Mouse (Mus musculus): ENCODE results near the gene Fip1l1. TPM values are rescaled to one million over a fixed set of nuclear protein-coding genes. Genes with fewer than 3 reads are reported as not detected.
A peak's percentile ranks its signal among the peaks of the same experiment; 100 is the strongest.

The Fip1l1 gene
- 113 and 139 TPM in 2 replicates for polyA plus RNA-seq (2014; fragmentation: Nextera tagmentation; extraction: Ambion mirVana)

- Histone ChIP-seq H3K36me3 (ENCODE audit: control insufficient read depth, insufficient read depth, low read length) (no peaks in the 10 kb centered on the region), H3K27ac (replicated peaks; ENCODE audit: low read depth, low read length) (peak within 1 kb of the TSS; percentile 90), H3K4me1 (ENCODE audit: control insufficient read depth, insufficient read depth, low read length) (peaks cover 8% of the 10 kb centered on the region; the same call in 1 of the 2 replicates), H3K9me3 (ENCODE audit: control insufficient read depth, low read length) (no peaks in the 10 kb centered on the region), H3K4me2 (ENCODE audit: low read depth, severe bottlenecking) (peak within 1 kb of the TSS; percentile 56), H3K27me3 (ENCODE audit: control insufficient read depth, insufficient read depth, low read length) (no peaks in the 10 kb centered on the region), H3K9ac (ENCODE audit: low read length) (peak within 1 kb of the TSS; percentile 88), H3K4me3 (ENCODE audit: low read depth, low read length) (peak within 1 kb of the TSS; percentile 70)
- DNase-seq (ENCODE audit: low spot score) (peak; percentile 97), ATAC-seq (ENCODE audit: insufficient number of reproducible peaks, low FRiP score, low TSS enrichment, low read depth) (peak; percentile 86)
- under 1% methylated on average over 73 of the region's 73 CpGs for WGBS
Measured at GRCm38 (mm10) chr5:74535240-74536021, at the start of gene Fip1l1. Gene Fip1l1 (plus strand): TSS chr5:74535449.

GRCm38 (mm10) chr5:74492705-74493104 lies 42.5 kb upstream of the Fip1l1 start:
- Histone ChIP-seq H3K27me3 (ENCODE audit: control insufficient read depth, insufficient read depth, low read length) (no peaks in the 10 kb centered on the region), H3K4me3 (ENCODE audit: low read depth, low read length) (no peak overlapping the region), H3K4me1 (ENCODE audit: control insufficient read depth, insufficient read depth, low read length) (no peaks in the 10 kb centered on the region), H3K27ac (replicated peaks; ENCODE audit: low read depth, low read length) (no peak overlapping the region), H3K9me3 (ENCODE audit: control insufficient read depth, low read length) (no peaks in the 10 kb centered on the region), H3K36me3 (ENCODE audit: control insufficient read depth, insufficient read depth, low read length) (no peaks in the 10 kb centered on the region), H3K9ac (ENCODE audit: low read length) (no peak overlapping the region), H3K4me2 (ENCODE audit: low read depth, severe bottlenecking) (no peak overlapping the region)
- DNase-seq (ENCODE audit: low spot score) (no peak), ATAC-seq (ENCODE audit: insufficient number of reproducible peaks, low FRiP score, low TSS enrichment, low read depth) (no peak)
- WGBS, result 83% methylated on average over 3 of the region's 3 CpGs

- H3K4me3 ChIP-seq (ENCODE audit: low read depth, low read length), result no peak overlapping the region
- no peaks in the 10 kb centered on the region for H3K9me3 ChIP-seq (ENCODE audit: control insufficient read depth, low read length)
- no peak for DNase-seq (ENCODE audit: low spot score)
Measured at GRCm38 (mm10) chr5:74511686-74512085, 23.6 kb upstream of the Fip1l1 start.

GRCm38 (mm10) chr5:74527025-74527424 lies 8.2 kb upstream of the Fip1l1 start:
- Histone ChIP-seq H3K27me3 (ENCODE audit: control insufficient read depth, insufficient read depth, low read length) (no peaks in the 10 kb centered on the region), H3K4me3 (ENCODE audit: low read depth, low read length) (no peak overlapping the region), H3K4me2 (ENCODE audit: low read depth, severe bottlenecking) (no peak overlapping the region), H3K27ac (replicated peaks; ENCODE audit: low read depth, low read length) (no peak overlapping the region), H3K36me3 (ENCODE audit: control insufficient read depth, insufficient read depth, low read length) (no peaks in the 10 kb centered on the region), H3K9me3 (ENCODE audit: control insufficient read depth, low read length) (no peaks in the 10 kb centered on the region), H3K9ac (ENCODE audit: low read length) (no peak overlapping the region), H3K4me1 (ENCODE audit: control insufficient read depth, insufficient read depth, low read length) (peaks cover 5% of the 10 kb centered on the region; the same call in 1 of the 2 replicates)
- DNase-seq (ENCODE audit: low spot score) (no peak), ATAC-seq (ENCODE audit: insufficient number of reproducible peaks, low FRiP score, low TSS enrichment, low read depth) (no peak)
- WGBS, result 85% methylated on average over 5 of the region's 5 CpGs

More at GRCm38 (mm10) chr5:74511686-74512085, 23.6 kb upstream of the Fip1l1 start:
- Histone ChIP-seq H3K4me1 (ENCODE audit: control insufficient read depth, insufficient read depth, low read length) (no peaks in the 10 kb centered on the region), H3K27me3 (ENCODE audit: control insufficient read depth, insufficient read depth, low read length) (no peaks in the 10 kb centered on the region), H3K27ac (replicated peaks; ENCODE audit: low read depth, low read length) (no peak overlapping the region), H3K4me2 (ENCODE audit: low read depth, severe bottlenecking) (no peak overlapping the region), H3K9ac (ENCODE audit: low read length) (no peak overlapping the region), H3K36me3 (ENCODE audit: control insufficient read depth, insufficient read depth, low read length) (no peaks in the 10 kb centered on the region)
- no peak for ATAC-seq (ENCODE audit: insufficient number of reproducible peaks, low FRiP score, low TSS enrichment, low read depth)

- 26% methylated on average over 16 of the region's 16 CpGs for WGBS
- no peak for DNase-seq (ENCODE audit: low spot score)
- Histone ChIP-seq H3K27ac (replicated peaks; ENCODE audit: low read depth, low read length) (no peak overlapping the region), H3K4me3 (ENCODE audit: low read depth, low read length) (peak overlapping the region; percentile 85), H3K9ac (ENCODE audit: low read length) (peak overlapping the region; percentile 57), H3K4me1 (ENCODE audit: control insufficient read depth, insufficient read depth, low read length) (peaks cover 8% of the 10 kb centered on the region; the same call in 1 of the 2 replicates), H3K4me2 (ENCODE audit: low read depth, severe bottlenecking) (peak overlapping the region; percentile 99), H3K27me3 (ENCODE audit: control insufficient read depth, insufficient read depth, low read length) (no peaks in the 10 kb centered on the region), H3K36me3 (ENCODE audit: control insufficient read depth, insufficient read depth, low read length) (no peaks in the 10 kb centered on the region), H3K9me3 (ENCODE audit: control insufficient read depth, low read length) (no peaks in the 10 kb centered on the region)
- ATAC-seq (ENCODE audit: insufficient number of reproducible peaks, low FRiP score, low TSS enrichment, low read depth), result no peak
Measured at GRCm38 (mm10) chr5:74530785-74531184, 4.5 kb upstream of the Fip1l1 start.

GRCm38 (mm10) chr5:74531630-74532280 lies 3.5 kb upstream of the Fip1l1 start, which contains the start of gene Scfd2:
Gene Scfd2 (minus strand): TSS chr5:74531759.
- peak within 1 kb of the TSS; percentile 57 for H3K9ac ChIP-seq (ENCODE audit: low read length)
- ATAC-seq (ENCODE audit: insufficient number of reproducible peaks, low FRiP score, low TSS enrichment, low read depth), result peak; percentile 69
- peak; percentile 100 for DNase-seq (ENCODE audit: low spot score)
- peaks cover 8% of the 10 kb centered on the region; the same call in 1 of the 2 replicates for H3K4me1 ChIP-seq (ENCODE audit: control insufficient read depth, insufficient read depth, low read length)
- H3K9me3 ChIP-seq (ENCODE audit: control insufficient read depth, low read length), result no peaks in the 10 kb centered on the region
- H3K27ac ChIP-seq (replicated peaks; ENCODE audit: low read depth, low read length), result no peak within 1 kb of the TSS
- peak within 1 kb of the TSS; percentile 85 for H3K4me3 ChIP-seq (ENCODE audit: low read depth, low read length)
- H3K36me3 ChIP-seq (ENCODE audit: control insufficient read depth, insufficient read depth, low read length), result no peaks in the 10 kb centered on the region
- H3K27me3 ChIP-seq (ENCODE audit: control insufficient read depth, insufficient read depth, low read length), result no peaks in the 10 kb centered on the region
- peak within 1 kb of the TSS; percentile 99 for H3K4me2 ChIP-seq (ENCODE audit: low read depth, severe bottlenecking)
- WGBS, result 7% methylated on average over 35 of the region's 35 CpGs

- no peak for ATAC-seq (ENCODE audit: insufficient number of reproducible peaks, low FRiP score, low TSS enrichment, low read depth)
- DNase-seq (ENCODE audit: low spot score), result no peak
- H3K4me1 ChIP-seq (ENCODE audit: control insufficient read depth, insufficient read depth, low read length), result 0 out of 2 replicates have a peak, but pooled peaks cover 5% of the 10 kb centered on the region
- H3K4me2 ChIP-seq (ENCODE audit: low read depth, severe bottlenecking), result peak overlapping the region; percentile 56
- H3K36me3 ChIP-seq (ENCODE audit: control insufficient read depth, insufficient read depth, low read length), result no peaks in the 10 kb centered on the region
- H3K27me3 ChIP-seq (ENCODE audit: control insufficient read depth, insufficient read depth, low read length), result no peaks in the 10 kb centered on the region
- no peaks in the 10 kb centered on the region for H3K9me3 ChIP-seq (ENCODE audit: control insufficient read depth, low read length)
- peak overlapping the region; percentile 88 for H3K9ac ChIP-seq (ENCODE audit: low read length)
- H3K4me3 ChIP-seq (ENCODE audit: low read depth, low read length), result peak overlapping the region; percentile 70
- 55% methylated on average over 12 of the region's 12 CpGs for WGBS
- no peak overlapping the region for H3K27ac ChIP-seq (replicated peaks; ENCODE audit: low read depth, low read length)
Measured at GRCm38 (mm10) chr5:74536180-74536947, 1.1 kb downstream of the Fip1l1 start.

- Histone ChIP-seq H3K4me2 (ENCODE audit: low read depth, severe bottlenecking) (no peak overlapping the region), H3K9ac (ENCODE audit: low read length) (no peak overlapping the region), H3K9me3 (ENCODE audit: control insufficient read depth, low read length) (no peaks in the 10 kb centered on the region), H3K27me3 (ENCODE audit: control insufficient read depth, insufficient read depth, low read length) (no peaks in the 10 kb centered on the region), H3K4me3 (ENCODE audit: low read depth, low read length) (no peak overlapping the region), H3K4me1 (ENCODE audit: control insufficient read depth, insufficient read depth, low read length) (no peaks in the 10 kb centered on the region), H3K27ac (replicated peaks; ENCODE audit: low read depth, low read length) (no peak overlapping the region), H3K36me3 (ENCODE audit: control insufficient read depth, insufficient read depth, low read length) (peaks cover 7% of the 10 kb centered on the region; the same call in 1 of the 2 replicates)
- WGBS, result 90% methylated on average over 4 of the region's 4 CpGs
- DNase-seq (ENCODE audit: low spot score) (no peak), ATAC-seq (ENCODE audit: insufficient number of reproducible peaks, low FRiP score, low TSS enrichment, low read depth) (no peak)
Measured at GRCm38 (mm10) chr5:74545606-74546005, 10.4 kb downstream of the Fip1l1 start.

All from limb, embryonic 11.5 days (tissue).